Mouse (Mus musculus): Measurements from ENCODE around the gene Nr2f2. TPM values are rescaled to one million over a fixed set of nuclear protein-coding genes. Genes with fewer than 3 reads are reported as not detected.

Gene Nr2f2
- polyA plus RNA-seq (2015; fragmentation: Nextera tagmentation; extraction: Ambion mirVana) = 107 and 108 TPM in 2 replicates

- ATAC-seq (ENCODE audit: borderline replicate concordance, extremely low read depth, low FRiP score, low TSS enrichment) = no peak
- Histone ChIP-seq H3K4me3 (peak within 1 kb of the TSS; percentile 59), H3K27ac (peak within 1 kb of the TSS; percentile 97), H3K36me3 (no peaks in the 10 kb centered on the region), H3K9me3 (no peaks in the 10 kb centered on the region), H3K27me3 (no peaks in the 10 kb centered on the region), H3K4me1 (peaks cover 29% of the 10 kb centered on the region), H3K9ac (peak within 1 kb of the TSS; percentile 77), H3K4me2 (peak within 1 kb of the TSS; percentile 80)
- 2% methylated on average over 16 of the region's 16 CpGs for WGBS
Observed at GRCm38 (mm10) chr7:70365941-70366807, at the start of gene Nr2f2. Nr2f2 (minus strand) TSS chr7:70366735.

DNA sequence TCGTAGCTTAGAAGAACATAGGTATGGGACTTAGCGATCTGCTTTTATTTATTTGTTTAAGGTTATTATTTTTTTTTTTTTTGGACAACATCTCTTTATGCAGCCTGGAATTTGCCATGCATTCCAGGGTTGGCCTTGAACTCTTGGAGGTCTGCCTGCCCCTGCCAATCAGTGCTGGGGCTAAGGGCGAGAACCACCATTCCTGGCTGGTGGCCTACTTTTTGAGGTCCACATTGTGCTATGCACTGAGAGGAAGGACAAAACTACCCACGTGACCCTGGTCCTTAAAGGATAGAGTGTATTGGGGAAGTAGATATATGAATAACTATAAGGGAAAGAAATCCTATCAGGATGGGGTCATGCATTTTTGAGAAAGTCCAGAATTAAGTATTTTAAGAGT, 47.9 kb upstream of the Nr2f2 start:
- H3K27ac ChIP-seq = no peak overlapping the region
- no peak overlapping the region for H3K4me2 ChIP-seq
- ATAC-seq (ENCODE audit: borderline replicate concordance, extremely low read depth, low FRiP score, low TSS enrichment) = no peak
- peaks cover 29% of the 10 kb centered on the region for H3K36me3 ChIP-seq
- H3K9ac ChIP-seq = no peak overlapping the region
- H3K9me3 ChIP-seq = no peaks in the 10 kb centered on the region
- no peaks in the 10 kb centered on the region for H3K4me1 ChIP-seq
- 88% methylated on average over 4 of the region's 4 CpGs for WGBS
- H3K4me3 ChIP-seq = no peak overlapping the region
- H3K27me3 ChIP-seq = no peaks in the 10 kb centered on the region

DNA sequence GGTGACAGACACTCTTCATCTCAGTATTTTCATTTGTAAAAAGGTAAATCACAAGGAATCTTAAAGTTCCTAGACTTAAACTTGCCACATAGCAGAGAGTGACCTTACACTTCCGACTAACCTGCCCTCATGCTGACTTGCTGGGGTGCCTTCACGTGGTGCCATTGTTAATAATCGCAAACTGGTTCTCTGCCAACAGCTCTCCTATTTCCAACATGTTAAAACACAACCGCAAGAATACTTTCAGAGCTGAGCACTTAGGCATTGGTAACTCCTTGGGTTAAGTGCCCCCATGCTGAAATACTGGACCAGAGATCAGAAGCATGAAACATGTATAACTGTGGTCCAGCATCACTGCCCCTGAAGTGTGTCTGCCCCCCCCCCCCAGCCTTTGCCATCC, 47.1 kb upstream of the Nr2f2 start:
- Histone ChIP-seq H3K4me2 (no peak overlapping the region), H3K4me1 (no peaks in the 10 kb centered on the region), H3K27ac (no peak overlapping the region), H3K4me3 (no peak overlapping the region), H3K36me3 (peaks cover 37% of the 10 kb centered on the region), H3K9me3 (no peaks in the 10 kb centered on the region), H3K9ac (no peak overlapping the region), H3K27me3 (no peaks in the 10 kb centered on the region)
- WGBS = 76% methylated on average over 4 of the region's 4 CpGs
- no peak for ATAC-seq (ENCODE audit: borderline replicate concordance, extremely low read depth, low FRiP score, low TSS enrichment)

DNA sequence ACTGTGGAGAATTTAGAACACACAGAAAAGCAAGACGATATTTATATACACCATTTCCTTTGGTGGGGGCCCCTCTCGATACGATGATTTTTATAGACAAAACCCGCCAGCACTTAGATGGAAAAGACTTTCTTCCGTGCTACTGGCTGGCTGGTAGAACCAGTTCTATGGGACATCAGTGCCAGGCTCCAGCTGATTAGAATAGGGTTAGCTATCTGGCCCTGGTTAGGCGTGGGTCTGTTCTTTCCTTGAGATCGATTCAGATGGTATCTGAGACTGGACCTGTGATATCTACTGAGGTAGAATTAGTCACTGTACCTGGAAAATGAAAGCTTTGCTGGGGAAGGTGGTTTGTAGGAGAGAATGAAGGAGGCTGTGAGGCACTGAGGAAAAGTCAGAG, 46.4 kb upstream of the Nr2f2 start:
- no peak overlapping the region for H3K9ac ChIP-seq
- H3K4me1 ChIP-seq = no peaks in the 10 kb centered on the region
- H3K27ac ChIP-seq = no peak overlapping the region
- no peak overlapping the region for H3K4me2 ChIP-seq
- H3K9me3 ChIP-seq = no peaks in the 10 kb centered on the region
- H3K27me3 ChIP-seq = no peaks in the 10 kb centered on the region
- WGBS = 74% methylated on average over 7 of the region's 7 CpGs
- no peak for ATAC-seq (ENCODE audit: borderline replicate concordance, extremely low read depth, low FRiP score, low TSS enrichment)
- no peak overlapping the region for H3K4me3 ChIP-seq
- H3K36me3 ChIP-seq = peaks cover 40% of the 10 kb centered on the region

DNA sequence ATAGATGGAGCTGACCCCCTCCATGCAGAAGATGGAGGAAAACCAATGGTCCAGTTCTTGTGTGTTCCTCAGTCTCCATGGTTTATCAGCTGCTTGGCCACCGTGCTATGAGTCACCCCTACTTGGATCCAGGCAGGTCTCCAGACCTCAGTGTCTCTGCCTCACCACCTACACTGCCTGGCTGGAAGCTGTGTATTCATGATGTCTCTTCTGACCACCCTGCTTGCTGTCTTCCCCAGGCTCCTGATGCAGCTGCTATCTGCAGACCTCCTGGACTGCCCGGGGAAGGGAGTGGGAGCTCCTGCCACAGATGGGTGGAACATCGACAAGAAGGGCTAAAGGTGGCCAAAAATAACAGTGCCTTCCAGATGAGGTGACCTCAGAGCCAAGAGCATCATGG, 43.8 kb upstream of the Nr2f2 start:
- Histone ChIP-seq H3K36me3 (peaks cover 47% of the 10 kb centered on the region), H3K27ac (no peak overlapping the region), H3K4me1 (no peaks in the 10 kb centered on the region), H3K27me3 (no peaks in the 10 kb centered on the region), H3K9ac (no peak overlapping the region), H3K4me2 (no peak overlapping the region), H3K4me3 (no peak overlapping the region), H3K9me3 (no peaks in the 10 kb centered on the region)
- 81% methylated on average over 3 of the region's 3 CpGs for WGBS
- no peak for ATAC-seq (ENCODE audit: borderline replicate concordance, extremely low read depth, low FRiP score, low TSS enrichment)

GRCm38 (mm10) chr7:70409890-70410289, 43.4 kb upstream of the Nr2f2 start:
- 84% methylated on average over 11 of the region's 11 CpGs for WGBS
- H3K36me3 ChIP-seq = peaks cover 47% of the 10 kb centered on the region
- H3K27me3 ChIP-seq = no peaks in the 10 kb centered on the region
- H3K9me3 ChIP-seq = no peaks in the 10 kb centered on the region
- no peak overlapping the region for H3K4me2 ChIP-seq
- H3K4me3 ChIP-seq = no peak overlapping the region
- ATAC-seq (ENCODE audit: borderline replicate concordance, extremely low read depth, low FRiP score, low TSS enrichment) = no peak
- no peaks in the 10 kb centered on the region for H3K4me1 ChIP-seq
- H3K9ac ChIP-seq = no peak overlapping the region
- no peak overlapping the region for H3K27ac ChIP-seq

- H3K9ac ChIP-seq = no peak overlapping the region
- H3K4me1 ChIP-seq = no peaks in the 10 kb centered on the region
- H3K27ac ChIP-seq = no peak overlapping the region
- H3K4me2 ChIP-seq = no peak overlapping the region
- WGBS = 61% methylated on average over 3 of the region's 3 CpGs
- ATAC-seq (ENCODE audit: borderline replicate concordance, extremely low read depth, low FRiP score, low TSS enrichment) = no peak
- peaks cover 43% of the 10 kb centered on the region for H3K36me3 ChIP-seq
- no peak overlapping the region for H3K4me3 ChIP-seq
- no peaks in the 10 kb centered on the region for H3K9me3 ChIP-seq
- H3K27me3 ChIP-seq = no peaks in the 10 kb centered on the region
Observed at GRCm38 (mm10) chr7:70408814-70409213, 42.3 kb upstream of the Nr2f2 start.

GRCm38 (mm10) chr7:70407123-70407522, 40.6 kb upstream of the Nr2f2 start:
- ATAC-seq (ENCODE audit: borderline replicate concordance, extremely low read depth, low FRiP score, low TSS enrichment) = no peak

GRCm38 (mm10) chr7:70406527-70406926, 40.0 kb upstream of the Nr2f2 start:
- H3K27ac ChIP-seq = no peak overlapping the region
- no peaks in the 10 kb centered on the region for H3K27me3 ChIP-seq
- H3K4me3 ChIP-seq = no peak overlapping the region

More at GRCm38 (mm10) chr7:70407123-70407522, 40.6 kb upstream of the Nr2f2 start:
- Histone ChIP-seq H3K4me2 (no peak overlapping the region), H3K27ac (peak overlapping the region; percentile 20; the same call in 1 of the 2 replicates), H3K27me3 (no peaks in the 10 kb centered on the region), H3K9ac (no peak overlapping the region), H3K4me3 (no peak overlapping the region), H3K9me3 (no peaks in the 10 kb centered on the region), H3K4me1 (no peaks in the 10 kb centered on the region), H3K36me3 (peaks cover 38% of the 10 kb centered on the region)
- 70% methylated on average over 11 of the region's 11 CpGs for WGBS

DNA sequence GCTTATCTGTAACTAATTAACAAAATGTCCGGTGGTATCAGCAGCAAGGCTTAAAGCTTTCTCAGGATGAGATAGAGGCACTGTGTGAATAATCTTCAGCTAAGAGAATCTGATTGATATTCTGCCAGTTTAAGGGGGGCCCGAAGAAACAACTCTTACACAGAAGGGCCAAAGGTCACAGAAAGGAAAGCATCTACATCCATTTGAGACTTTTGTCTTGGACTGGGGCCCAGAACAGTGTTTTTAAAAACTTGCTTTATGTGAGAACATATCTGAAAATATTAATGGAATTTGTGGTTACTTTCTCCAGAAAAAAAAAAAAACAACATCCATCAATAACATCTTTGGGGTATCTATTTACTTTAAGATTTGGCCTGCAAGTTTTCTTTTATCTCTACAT, 38.9 kb upstream of the Nr2f2 start:
- Histone ChIP-seq H3K9me3 (no peaks in the 10 kb centered on the region), H3K4me2 (no peak overlapping the region), H3K4me1 (no peaks in the 10 kb centered on the region), H3K27me3 (no peaks in the 10 kb centered on the region), H3K27ac (no peak overlapping the region), H3K9ac (no peak overlapping the region), H3K4me3 (no peak overlapping the region), H3K36me3 (peaks cover 43% of the 10 kb centered on the region)
- WGBS = 38% methylated on average over 2 of the region's 2 CpGs
- no peak for ATAC-seq (ENCODE audit: borderline replicate concordance, extremely low read depth, low FRiP score, low TSS enrichment)

More at GRCm38 (mm10) chr7:70406527-70406926, 40.0 kb upstream of the Nr2f2 start:
- H3K9ac ChIP-seq = no peak overlapping the region
- H3K9me3 ChIP-seq = no peaks in the 10 kb centered on the region
- ATAC-seq (ENCODE audit: borderline replicate concordance, extremely low read depth, low FRiP score, low TSS enrichment) = no peak
- 87% methylated on average over 11 of the region's 11 CpGs for WGBS
- peaks cover 36% of the 10 kb centered on the region for H3K36me3 ChIP-seq
- H3K4me2 ChIP-seq = no peak overlapping the region
- no peaks in the 10 kb centered on the region for H3K4me1 ChIP-seq

DNA sequence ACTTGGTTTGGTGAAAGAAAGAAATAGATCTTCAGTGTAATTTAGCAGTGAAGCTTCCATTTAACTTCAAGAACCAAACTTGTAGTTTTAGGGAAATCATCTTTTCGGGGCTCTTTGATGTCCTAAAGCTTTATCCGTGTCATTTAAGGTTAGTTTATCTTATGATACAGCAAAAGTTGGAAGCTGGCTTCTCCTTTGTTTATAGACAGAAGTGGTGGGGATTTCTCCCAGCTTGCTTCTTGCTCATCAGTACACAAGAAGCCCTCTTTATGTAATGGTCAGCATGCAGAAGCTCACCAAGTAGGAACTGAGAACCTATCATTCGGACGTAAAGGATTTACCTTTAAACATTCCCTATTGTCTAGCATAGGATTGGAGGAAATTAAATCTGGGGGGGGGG, 16.3 kb upstream of the Nr2f2 start:
- Histone ChIP-seq H3K4me3 (no peak overlapping the region), H3K9me3 (no peaks in the 10 kb centered on the region), H3K27me3 (no peaks in the 10 kb centered on the region), H3K4me1 (peaks cover 9% of the 10 kb centered on the region; the same call in 1 of the 2 replicates), H3K27ac (no peak overlapping the region), H3K36me3 (peaks cover 5% of the 10 kb centered on the region; the same call in 1 of the 2 replicates), H3K9ac (no peak overlapping the region), H3K4me2 (no peak overlapping the region)
- WGBS = 43% methylated on average over 4 of the region's 4 CpGs
- ATAC-seq (ENCODE audit: borderline replicate concordance, extremely low read depth, low FRiP score, low TSS enrichment) = peak; percentile 64; the same call in 1 of the 2 replicates

- no peaks in the 10 kb centered on the region for H3K9me3 ChIP-seq
- H3K36me3 ChIP-seq = no peaks in the 10 kb centered on the region
- H3K27ac ChIP-seq = peak overlapping the region; percentile 68
- no peak overlapping the region for H3K9ac ChIP-seq
- no peak overlapping the region for H3K4me3 ChIP-seq
- H3K27me3 ChIP-seq = no peaks in the 10 kb centered on the region
- peaks cover 9% of the 10 kb centered on the region; the same call in 1 of the 2 replicates for H3K4me1 ChIP-seq
- no peak for ATAC-seq (ENCODE audit: borderline replicate concordance, extremely low read depth, low FRiP score, low TSS enrichment)
- WGBS = 85% methylated on average over 14 of the region's 14 CpGs
- no peak overlapping the region for H3K4me2 ChIP-seq
Observed at GRCm38 (mm10) chr7:70381409-70382244, 15.1 kb upstream of the Nr2f2 start.

Data from lung, embryonic 15.5 days (tissue).